Mouse (Mus musculus): ENCODE results near the gene Depdc1b.

Gene Depdc1b

DNA sequence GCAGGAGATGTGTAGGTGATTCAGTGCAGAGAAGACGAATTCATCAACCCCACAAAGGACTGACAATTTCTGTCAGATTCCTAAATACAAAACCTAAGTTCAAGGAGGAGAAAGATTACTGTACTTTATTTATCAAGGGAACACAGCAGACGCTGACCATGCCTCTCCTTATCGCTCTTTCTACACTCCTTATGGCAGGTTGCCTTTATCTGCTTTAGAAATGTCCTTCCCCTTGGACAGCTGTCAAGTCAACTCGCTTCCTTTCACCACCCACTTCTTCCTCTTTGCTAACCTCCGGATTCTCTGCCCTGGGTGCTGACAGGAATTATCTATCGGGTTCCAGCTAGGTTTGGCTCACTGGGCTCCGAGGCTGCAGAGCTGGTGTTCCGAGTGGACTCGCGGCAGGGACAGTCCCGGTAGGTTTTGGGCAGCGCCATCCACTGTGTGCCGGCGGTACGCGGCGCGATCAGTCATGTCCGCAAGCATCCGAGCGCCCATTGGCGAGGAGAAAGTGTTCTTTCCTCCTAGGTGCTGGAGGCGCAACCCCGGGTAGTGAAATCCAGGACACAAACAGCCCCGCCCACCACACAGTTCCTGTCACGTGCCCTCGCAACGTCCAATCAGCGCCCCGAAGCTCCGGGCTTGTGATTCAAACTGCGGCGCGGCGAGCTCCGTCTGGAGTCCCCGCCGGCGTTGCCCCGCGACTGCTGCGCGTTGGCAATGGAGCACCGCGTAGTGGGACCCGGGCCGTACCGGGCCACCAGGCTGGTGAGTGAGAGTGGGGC is at the start of gene Depdc1b:
TSS of gene Depdc1b (plus strand) at position 631 of the 785 bp plus-strand sequence.
- DNase-seq = peak; percentile 91

- no peak for DNase-seq
Measured at GRCm38 (mm10) chr13:108267841-108268634, 48.1 kb upstream of the Depdc1b start.

- DNase-seq = no peak
Measured at GRCm38 (mm10) chr13:108271458-108272148, 44.5 kb upstream of the Depdc1b start.

DNA sequence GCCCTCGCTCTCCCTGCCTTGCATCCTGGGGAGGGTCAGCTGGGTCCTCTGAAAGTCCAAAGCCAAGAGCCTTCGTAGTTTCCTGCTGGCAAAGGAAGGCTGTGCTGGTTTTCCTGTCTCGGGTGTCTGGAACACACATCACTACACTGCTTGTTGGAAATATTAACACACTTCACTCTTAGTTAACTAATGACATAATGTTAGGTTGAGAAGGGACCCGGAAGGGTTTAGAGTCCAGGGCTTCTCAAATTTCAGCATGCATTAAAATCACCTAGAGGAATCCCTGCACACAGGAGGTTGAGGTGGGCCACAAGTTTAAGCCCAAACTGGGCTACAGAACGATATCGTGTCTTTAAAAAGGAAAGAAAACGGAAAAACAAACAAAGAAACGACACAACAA is 43.8 kb upstream of the Depdc1b start:
- no peak for DNase-seq

DNA sequence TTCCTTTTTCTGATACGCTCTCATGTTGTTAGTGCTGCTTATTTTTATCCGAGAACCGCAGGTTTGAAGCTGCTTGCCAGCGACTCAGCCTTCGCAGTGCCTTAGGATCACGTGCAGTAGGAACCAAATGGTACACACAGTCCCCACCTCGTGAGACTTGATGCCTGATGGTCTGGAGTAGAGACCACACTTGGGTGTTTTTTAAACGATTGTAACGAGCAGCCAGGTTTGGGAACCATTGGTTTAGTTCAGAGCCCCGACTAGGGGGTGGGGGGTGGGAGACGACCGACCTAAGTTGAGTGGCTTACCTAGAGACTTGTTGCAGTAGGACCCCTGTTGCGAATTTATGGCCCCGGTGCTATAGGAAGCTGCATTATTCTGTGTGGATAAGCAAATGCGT is 43.1 kb upstream of the Depdc1b start:
- DNase-seq = no peak

- no peak for DNase-seq
Measured at GRCm38 (mm10) chr13:108273456-108273855, 42.7 kb upstream of the Depdc1b start.

- DNase-seq = no peak
Measured at GRCm38 (mm10) chr13:108276561-108276960, 39.6 kb upstream of the Depdc1b start.

DNA sequence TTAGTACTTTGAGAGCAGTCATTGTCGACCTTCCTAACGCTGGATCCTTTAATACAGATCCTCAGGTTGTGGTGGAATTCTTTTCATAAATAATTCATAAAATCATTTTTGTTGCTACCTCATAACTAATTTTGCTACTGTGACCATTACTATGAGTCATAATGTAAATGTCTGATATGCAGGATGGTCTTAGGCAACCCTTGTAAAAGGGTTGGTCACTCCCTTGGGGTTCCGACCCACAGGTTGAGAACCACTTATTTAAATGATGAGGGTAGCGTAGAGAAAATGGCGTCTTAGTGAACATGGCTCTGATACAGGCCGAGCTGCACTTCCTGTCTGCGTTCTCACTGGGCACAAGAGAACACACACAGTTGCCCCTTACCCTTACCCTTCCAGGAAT is 38.8 kb upstream of the Depdc1b start:
- DNase-seq = no peak

- no peak for DNase-seq
Measured at GRCm38 (mm10) chr13:108278592-108278991, 37.5 kb upstream of the Depdc1b start.

GRCm38 (mm10) chr13:108284312-108284711 is 31.8 kb upstream of the Depdc1b start:
- no peak for DNase-seq

- no peak for DNase-seq
Measured at GRCm38 (mm10) chr13:108287953-108288352, 28.2 kb upstream of the Depdc1b start.

GRCm38 (mm10) chr13:108289436-108289835 is 26.7 kb upstream of the Depdc1b start:
- DNase-seq = no peak

DNA sequence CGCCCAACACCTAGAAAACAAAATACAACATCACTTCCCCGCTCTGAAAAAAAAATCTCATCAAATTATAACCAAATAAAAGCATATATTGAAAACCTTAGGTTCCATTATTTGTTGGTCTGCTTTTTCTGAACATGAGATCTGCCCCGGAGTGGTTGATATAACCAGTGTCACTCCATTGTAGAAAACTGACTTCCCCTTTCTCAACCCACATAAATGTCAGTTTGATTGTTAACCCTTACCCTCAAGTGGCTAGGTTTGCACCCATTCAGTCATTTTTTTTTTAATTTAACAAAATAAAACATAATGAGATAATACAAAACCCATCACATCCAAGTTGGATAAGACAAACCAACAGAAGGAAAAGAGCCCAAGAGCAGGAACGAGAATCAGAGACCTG is 25.8 kb upstream of the Depdc1b start:
- DNase-seq = no peak

- DNase-seq = peak; percentile 6
Measured at GRCm38 (mm10) chr13:108297350-108298093, 18.6 kb upstream of the Depdc1b start.

- no peak for DNase-seq
Measured at GRCm38 (mm10) chr13:108298241-108298640, 17.9 kb upstream of the Depdc1b start.

- no peak for DNase-seq
Measured at GRCm38 (mm10) chr13:108300346-108300950, 15.7 kb upstream of the Depdc1b start.

DNA sequence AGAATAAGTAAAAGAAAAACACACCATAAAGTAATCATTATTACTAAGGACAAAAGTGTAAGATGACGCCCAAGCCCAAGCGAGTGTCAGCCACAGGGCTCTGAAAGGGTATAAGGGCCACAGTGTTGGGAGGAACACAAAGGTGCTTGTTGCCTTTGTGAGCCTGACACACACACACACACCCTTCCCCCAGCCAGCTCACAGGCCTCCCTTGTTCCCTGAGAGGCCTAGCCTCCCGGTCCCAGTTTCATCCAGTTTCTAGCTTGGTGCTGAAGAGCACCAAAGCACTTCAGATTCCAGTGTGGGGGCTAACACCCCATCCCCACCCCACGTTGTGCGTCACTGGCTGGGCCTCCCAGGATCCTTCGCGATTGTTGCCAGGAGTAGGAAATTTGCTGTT is 14.7 kb upstream of the Depdc1b start:
- peak; percentile 9 for DNase-seq

GRCm38 (mm10) chr13:108302957-108303675 is 13.0 kb upstream of the Depdc1b start:
- DNase-seq = no peak

DNA sequence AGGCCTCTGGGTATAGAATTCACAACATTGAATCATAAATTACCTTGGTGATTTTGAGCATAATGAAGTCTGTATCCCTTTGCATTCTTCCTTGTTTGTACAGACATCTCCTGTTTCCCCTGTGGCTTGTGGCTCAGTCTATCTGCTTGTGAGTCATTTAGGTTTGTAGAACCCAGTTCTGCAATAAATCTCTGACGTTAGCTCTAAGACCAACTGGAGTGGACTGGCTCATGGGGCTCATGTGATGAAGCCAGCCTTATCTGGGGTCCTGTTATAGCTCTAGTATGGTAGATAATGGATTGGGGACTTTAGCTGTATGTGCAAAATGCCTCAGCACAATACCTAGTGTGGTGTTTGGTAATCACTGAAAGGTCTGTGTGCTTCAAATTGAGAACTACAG is 12.3 kb upstream of the Depdc1b start:
- no peak for DNase-seq

GRCm38 (mm10) chr13:108304680-108305079 is 11.5 kb upstream of the Depdc1b start:
- DNase-seq = no peak

DNA sequence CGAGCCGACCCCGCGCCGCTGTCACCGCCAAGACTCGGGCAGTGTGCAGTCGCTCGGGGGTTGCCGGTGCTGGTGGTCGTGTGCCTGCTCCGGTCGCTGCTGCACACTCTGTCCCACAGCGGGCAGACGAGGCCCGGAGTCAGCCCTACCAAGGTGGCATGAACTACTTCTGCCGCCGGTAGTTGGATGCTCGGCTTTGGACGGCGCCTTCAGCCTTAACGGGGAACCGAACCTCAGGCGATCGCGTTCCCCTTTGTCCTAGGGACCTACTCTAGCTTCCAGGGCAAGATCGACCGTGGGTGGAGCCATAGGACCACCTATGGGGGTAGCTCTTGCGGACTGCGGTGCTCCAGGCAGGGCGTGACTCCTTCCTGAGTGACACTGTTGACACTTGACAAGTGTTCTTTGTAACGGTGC is 363 bp downstream of the Depdc1b start:
- no peak for DNase-seq

GRCm38 (mm10) chr13:108317414-108317813 is 1.3 kb downstream of the Depdc1b start:
- DNase-seq = no peak
